Mouse (Mus musculus) thymus, postnatal 14 days (tissue): ENCODE results near the gene Oas1h.
"Not testable (repeated sequence)": the region's sequence is repeated elsewhere in the genome, so short reads cannot be mapped to it uniquely, and the experiment has no call there.

Experiments used
- DNase-seq: peaks from one replicate; pipeline ENCODE4 v3.0.0; 2021

Gene Oas1h

GRCm38 (mm10) chr5:120861121-120861520 is at the start of gene Oas1h:
TSS of gene Oas1h (plus strand) at chr5:120861421.
- DNase-seq = no peak

DNA sequence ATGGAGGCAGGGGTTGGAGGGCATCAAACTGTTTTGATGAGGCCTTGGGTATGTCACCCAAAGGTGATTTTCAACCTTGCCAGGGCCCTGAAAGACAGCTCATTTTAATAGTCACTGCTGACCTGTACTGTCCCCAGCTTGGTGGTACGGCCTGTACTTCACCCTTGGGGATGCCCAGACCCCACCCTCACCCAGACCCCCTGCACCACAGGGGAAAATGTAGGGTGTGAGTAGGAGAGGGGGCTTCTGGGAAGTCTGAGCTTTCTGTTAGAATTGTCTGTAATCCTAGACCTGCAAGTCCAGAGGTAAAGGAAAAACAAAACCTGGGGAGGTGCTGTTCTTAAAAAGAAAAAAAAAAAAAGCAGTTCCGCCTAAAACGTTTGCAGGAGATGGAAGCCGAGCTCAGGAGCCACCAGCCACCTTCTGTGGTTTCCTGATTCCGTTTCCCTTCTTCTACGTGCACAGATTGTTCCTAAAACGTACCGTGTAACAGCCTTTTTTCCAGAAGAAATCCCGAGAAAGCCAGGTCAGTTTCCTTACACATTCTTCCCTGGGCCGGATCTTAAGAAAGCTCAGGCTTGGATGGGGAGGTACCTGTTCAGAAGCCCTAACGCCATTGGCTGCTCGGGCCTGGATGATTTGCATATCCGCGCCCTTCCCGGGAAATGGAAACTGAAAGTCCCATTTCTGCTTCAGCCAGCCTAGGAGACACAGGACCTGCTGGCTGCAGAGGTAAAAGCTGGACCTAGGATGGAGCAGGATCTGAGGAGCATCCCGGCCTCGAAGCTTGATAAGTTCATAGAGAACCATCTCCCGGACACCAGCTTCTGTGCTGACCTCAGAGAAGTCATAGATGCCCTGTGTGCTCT is 49.0 kb upstream of the Oas1h start, which contains the start of gene Oas1c:
Oas1c (minus strand) TSS at position 564 of the 869 bp plus-strand sequence.
- DNase-seq = peak; percentile 81

DNA sequence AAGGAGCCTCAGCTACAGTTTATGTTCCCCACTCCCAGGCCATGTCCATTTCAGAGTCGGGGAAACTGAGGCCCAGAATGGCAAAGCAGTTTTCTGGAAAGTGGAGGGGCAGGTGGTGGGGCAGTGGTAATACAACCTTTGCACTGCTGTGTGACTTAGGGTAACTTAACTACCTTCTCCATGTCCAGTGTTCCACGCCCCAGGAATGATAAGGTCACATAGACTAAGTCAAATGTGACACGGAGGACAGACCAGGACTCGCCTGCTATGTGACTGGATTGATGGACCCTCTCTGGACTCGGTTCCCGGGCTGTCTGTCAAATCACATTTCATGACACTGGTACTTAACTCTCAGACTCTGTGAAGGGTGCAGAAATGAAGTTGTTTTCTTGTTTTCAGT is 48.2 kb upstream of the Oas1h start:
- no peak for DNase-seq

DNA sequence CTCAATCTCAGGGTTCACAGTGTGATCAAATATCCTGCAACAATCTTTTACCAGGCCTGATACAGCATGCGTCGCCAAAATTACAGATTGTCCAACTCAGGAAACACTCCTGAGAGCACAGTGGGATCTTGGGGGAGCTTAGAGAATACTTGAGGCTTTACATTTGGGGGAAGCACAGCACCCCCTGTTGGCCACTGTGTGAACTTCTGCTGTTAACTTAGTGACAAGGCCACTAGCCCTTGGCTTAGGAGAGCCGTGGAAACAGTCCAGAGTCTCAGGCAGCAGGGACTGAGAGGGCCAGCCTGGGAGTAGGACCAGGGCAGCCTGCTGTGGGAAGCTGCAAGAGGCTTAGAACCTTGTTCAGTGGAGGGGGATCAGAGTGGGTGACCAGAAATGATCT is 45.3 kb upstream of the Oas1h start:
- DNase-seq = peak; percentile 57

GRCm38 (mm10) chr5:120818999-120819398 is 42.2 kb upstream of the Oas1h start:
- DNase-seq = no peak

- peak; percentile 37 for DNase-seq
Observed at GRCm38 (mm10) chr5:120831031-120831430, 30.2 kb upstream of the Oas1h start.

- DNase-seq = no peak
Observed at GRCm38 (mm10) chr5:120833335-120834280, 27.6 kb upstream of the Oas1h start.

DNA sequence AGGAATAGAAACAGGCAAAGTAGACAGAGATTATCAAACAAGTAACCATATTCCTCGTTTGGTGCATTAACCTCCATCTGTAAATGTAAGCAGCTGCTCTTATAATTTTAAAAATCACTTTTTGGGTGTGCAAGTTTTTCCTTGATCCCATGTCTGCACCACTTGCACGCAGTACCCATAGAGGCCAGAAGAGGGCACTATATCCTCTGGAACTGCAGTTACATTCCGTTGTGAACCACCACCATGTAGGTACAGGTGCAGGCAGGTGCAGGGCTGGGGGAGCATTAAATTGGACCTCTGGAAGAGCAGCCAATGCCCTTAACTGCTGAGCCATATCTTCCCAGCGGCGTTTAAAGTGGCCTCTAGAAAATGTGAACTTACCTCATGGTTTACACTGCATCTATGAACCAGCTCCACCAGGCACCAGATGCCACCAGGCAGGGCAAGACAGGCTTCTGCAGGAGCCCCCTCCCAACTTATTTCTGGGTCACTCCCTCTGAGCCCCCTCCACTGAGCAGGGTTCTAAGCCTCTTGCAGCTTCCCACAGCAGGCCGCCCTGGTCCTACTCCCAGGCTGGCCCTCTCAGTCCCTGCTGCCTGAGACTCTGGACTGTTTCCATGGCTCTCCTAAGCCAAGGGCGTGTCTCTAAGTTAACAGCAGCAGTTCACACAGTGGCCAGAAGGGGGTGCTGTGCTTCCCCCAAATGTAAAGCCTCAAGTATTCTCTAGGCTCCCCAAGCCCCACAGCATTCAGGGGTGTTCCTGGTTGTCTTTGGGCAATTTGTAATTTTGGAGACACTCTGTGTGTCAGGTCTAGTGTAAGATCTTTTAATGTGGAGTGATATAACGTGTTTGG is 24.3 kb upstream of the Oas1h start:
- peak; percentile 68 for DNase-seq

DNA sequence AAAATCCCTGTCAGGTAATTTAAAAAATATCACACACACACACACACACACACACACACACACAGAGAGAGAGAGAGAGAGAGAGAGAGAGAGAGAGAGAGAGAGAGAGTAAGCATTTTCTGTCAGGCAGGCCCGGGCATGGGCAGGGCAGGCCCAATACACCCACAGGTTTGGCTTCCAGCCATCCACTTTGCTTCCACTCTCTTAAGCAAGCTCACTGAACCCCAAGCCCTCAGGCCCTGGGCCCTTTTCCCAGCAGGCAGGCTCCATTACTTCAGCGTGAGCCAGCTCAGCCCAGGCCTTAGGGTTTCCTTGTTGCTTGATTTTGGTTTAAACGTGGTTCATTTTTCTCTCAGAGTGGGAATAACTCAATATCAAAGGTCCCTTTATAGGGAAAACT is 16.5 kb upstream of the Oas1h start:
- DNase-seq = no peak

- DNase-seq = no peak
Observed at GRCm38 (mm10) chr5:120847067-120847466, 14.2 kb upstream of the Oas1h start, which contains the start of gene Oas1f. TSS of gene Oas1f (plus strand) at chr5:120847367.

DNA sequence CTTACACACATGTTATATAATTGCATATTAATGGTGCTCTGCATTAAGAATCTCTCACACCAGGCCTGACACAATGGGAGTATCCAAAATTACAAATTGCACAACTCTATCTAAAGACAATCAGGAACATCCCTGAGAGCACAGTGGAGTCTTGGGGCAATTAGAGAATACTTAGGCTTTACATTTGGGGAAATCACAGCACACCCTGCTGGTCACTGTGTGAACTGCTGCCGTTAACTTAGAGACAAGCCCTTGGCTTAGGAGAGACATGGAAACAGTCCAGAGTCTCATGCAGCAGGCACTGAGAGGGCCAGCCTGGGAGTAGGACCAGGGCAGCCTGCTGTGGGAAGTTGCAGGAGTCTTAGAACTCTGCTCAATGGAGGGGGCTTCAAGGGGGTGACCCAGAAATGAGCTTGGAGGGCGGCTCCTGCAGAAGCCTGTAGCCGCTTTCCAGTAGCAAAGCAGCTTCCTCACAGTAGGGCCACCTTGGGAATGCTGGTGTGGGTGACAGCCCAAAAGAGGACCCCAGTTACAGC is 11.6 kb upstream of the Oas1h start:
- peak; percentile 50 for DNase-seq

DNA sequence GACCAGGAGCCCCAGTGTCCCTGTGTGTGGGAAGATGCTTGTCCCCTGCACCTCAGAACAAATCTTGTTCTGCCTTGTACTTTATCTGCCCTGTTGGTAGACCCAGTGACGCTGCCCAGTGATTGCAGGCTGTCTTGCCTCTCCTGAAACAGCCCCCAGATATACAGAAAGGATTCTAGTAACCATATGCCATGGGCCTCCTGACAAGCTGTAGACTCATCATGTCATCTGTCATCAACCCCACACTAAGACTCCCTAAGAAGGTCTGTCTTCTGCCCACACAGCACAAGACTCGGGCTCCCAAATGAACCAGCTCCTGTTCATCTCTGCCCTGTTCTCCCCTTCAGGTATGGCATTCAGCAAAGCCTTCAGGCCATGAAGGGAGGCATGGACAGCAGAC is 2.0 kb upstream of the Oas1h start:
- DNase-seq = no peak

GRCm38 (mm10) chr5:120865336-120865860 is 4.2 kb downstream of the Oas1h start:
- peak; percentile 23 for DNase-seq

DNA sequence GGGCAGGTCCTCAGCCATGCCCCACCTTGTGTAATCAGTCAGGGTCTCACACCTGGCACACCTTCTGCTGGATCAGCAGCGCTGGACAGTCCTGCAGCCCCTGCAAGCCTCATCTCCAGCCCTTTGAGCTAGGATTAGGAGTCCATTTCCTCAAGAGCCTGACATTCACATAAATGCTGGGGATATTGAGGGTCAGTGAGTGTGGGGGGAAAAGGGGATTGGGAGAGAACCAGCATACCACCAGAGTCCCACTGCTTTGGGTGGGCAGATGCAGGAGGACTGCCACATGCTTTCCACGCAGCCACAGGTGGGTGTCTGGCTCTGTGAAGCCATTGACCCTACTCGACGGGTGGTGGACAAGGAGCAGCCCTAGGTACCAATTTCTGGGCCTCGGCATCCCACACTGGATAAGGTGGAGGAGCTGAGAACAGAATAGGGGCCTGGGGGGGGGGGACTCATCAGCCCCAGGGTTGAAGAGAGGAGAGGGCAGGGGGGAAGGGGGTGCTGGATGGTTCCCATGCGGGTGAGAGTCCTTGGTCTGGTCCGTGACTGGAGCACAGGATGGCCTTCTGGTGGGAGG is 8.3 kb downstream of the Oas1h start:
- no peak for DNase-seq

- no peak for DNase-seq
Observed at GRCm38 (mm10) chr5:120870081-120870480, 8.9 kb downstream of the Oas1h start.

GRCm38 (mm10) chr5:120870782-120871181 is 9.6 kb downstream of the Oas1h start:
- DNase-seq = no peak

- no peak for DNase-seq
Observed at GRCm38 (mm10) chr5:120871469-120871868, 10.2 kb downstream of the Oas1h start.

DNA sequence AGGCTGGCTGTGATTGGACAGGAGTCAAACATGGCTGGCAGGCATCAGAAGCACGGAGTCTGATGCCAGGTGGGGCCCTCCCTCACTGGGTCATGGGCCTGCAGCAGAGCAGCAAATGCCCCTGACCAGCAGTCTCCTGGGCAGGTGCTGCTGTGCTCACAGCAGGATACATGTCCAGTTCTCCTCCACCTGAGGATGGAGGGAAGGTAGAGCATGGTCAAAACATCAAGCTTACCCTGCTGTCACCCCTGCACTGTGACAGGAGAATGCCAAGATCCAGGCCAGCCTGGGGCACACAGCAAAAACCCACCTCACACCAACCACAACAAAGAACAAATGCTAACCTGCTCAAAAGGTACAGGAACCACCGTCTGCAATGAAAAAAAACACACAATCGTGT is 15.6 kb downstream of the Oas1h start:
- not testable (repeated sequence) for DNase-seq

DNA sequence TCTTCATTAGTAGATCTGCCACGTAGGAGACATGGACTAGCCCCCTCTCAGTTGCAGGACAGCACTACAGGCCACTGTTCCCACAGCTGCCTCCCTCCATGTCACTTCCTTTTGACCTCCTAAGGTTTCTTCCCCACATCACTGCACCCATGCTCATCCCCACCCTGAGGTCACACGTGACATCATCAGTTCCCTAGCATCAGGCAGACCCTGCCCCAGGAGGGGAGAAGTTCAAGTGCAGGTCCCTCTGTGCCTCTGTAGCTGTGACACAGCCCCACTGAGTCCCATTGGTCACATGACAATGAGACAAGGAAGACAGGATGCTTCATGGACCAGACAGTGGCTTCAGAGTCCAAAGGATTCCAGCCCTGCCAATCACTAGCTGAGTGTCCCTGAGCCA is 16.2 kb downstream of the Oas1h start:
- DNase-seq = not testable (repeated sequence)

DNA sequence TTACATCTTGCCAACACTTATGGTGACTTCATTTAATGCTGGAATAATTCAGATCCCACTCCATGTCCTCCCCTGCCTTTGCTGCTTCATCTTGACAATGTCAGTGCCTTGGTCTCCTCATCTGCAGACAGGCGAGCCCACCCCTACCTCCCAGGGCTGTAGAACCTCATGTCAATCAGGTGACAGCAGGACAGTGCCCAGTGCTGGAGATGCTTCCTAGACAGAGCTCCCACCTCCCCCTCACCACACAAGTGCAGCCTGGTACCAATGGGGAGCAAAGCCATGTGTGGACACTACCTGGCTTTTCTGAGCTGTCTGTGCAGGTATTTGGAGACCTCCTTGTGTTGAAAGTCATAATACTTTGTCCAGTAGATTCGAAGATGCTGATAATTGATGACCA is 17.6 kb downstream of the Oas1h start:
- DNase-seq = not testable (repeated sequence)

- not testable (repeated sequence) for DNase-seq
Observed at GRCm38 (mm10) chr5:120881681-120882080, 20.5 kb downstream of the Oas1h start.
